Mouse (Mus musculus): ENCODE measurements around the gene Zfp605. TPM values are rescaled to one million over a fixed set of nuclear protein-coding genes. Genes with fewer than 3 reads are reported as not detected.

Zfp605 gene
- polyA plus RNA-seq, 1 experiment from 2014 or later, result 4.8 TPM

DNA sequence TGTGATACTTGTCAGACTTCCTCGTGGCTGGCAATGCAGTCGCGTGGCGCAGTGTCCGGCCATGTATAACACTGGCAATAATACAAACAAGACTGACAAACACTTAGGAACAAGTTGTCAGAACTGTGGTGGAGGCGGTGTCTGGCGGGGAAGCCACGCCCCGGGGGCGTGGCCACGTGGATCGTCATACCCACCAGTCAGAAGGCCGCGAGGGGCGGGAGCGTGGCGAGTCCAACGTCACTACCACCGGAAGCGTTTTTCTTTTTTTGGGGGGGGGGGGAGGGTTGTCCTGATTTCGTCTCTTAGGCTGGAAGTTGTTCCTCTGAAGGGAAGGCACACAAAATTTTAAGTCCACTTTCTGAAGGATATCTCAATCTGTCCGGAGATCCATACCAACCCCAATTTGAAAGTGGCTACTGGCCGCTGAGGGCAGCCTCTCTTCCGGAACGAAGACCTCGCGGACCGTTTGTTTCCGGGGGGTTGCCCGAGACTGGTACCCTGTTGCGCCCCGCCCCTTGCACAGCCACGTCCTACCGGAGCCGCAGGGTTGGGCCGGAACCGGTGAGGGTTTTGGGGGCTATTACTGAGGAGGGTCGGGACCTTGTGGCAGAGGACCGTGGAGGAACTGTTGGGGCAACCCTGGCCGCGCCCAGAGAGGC lies 66.6 kb downstream of the Zfp605 start, which contains the start of gene Golga3:
Gene Golga3, plus strand, starts transcription at position 340 of the 659 bp plus-strand sequence.
- DNase-seq (ENCODE audit: low spot score) (peak; percentile 95), ATAC-seq (replicated peaks; ENCODE audit: insufficient number of reproducible peaks, low FRiP score, low TSS enrichment, low read depth) (peak; percentile 96)
- Histone ChIP-seq H3K4me1 (ENCODE audit: control insufficient read depth, insufficient read depth, low read length) (no peaks in the 10 kb centered on the region), H3K36me3 (replicated peaks; ENCODE audit: control insufficient read depth, insufficient read depth, low read depth, low read length) (no peaks in the 10 kb centered on the region; the same call in 1 of the 2 replicates), H3K4me2 (ENCODE audit: low read depth, low read length) (peak within 1 kb of the TSS; percentile 67), H3K27me3 (ENCODE audit: control insufficient read depth, insufficient read depth, low read length) (no peaks in the 10 kb centered on the region), H3K9me3 (replicated peaks; ENCODE audit: control insufficient read depth, low read length) (no peaks in the 10 kb centered on the region), H3K27ac (replicated peaks; ENCODE audit: low read depth, low read length) (no peak within 1 kb of the TSS), H3K4me3 (ENCODE audit: low read depth, low read length) (peak within 1 kb of the TSS; percentile 76), H3K9ac (replicated peaks; ENCODE audit: low read length) (peak within 1 kb of the TSS; percentile 78)
- WGBS, result under 1% methylated on average over 41 of the region's 41 CpGs

DNA sequence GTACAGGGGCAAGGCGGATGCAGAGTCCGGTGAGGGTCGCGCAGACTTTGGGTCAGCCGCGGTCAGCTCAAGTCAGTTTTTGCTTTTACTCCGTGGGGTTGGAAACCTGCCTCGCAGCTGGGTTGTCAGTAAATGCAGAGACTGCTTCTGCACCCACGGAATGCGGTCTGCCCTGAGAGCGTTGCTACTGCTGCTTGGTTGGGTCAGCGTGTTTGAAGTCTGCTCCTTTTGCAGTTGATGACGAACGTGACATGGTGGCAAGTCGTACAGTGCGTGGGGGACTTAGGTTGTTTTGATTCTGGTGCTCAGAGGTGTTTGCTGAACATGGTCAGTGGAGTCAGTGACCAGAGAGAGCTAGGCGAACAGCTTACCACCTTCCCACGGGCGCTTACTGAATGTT lies 67.1 kb downstream of the Zfp605 start:
- peak; percentile 1 for DNase-seq (ENCODE audit: low spot score)
- H3K27ac ChIP-seq (replicated peaks; ENCODE audit: low read depth, low read length), result no peak overlapping the region
- ATAC-seq (replicated peaks; ENCODE audit: insufficient number of reproducible peaks, low FRiP score, low TSS enrichment, low read depth), result peak; percentile 6; the same call in 1 of the 2 replicates

DNA sequence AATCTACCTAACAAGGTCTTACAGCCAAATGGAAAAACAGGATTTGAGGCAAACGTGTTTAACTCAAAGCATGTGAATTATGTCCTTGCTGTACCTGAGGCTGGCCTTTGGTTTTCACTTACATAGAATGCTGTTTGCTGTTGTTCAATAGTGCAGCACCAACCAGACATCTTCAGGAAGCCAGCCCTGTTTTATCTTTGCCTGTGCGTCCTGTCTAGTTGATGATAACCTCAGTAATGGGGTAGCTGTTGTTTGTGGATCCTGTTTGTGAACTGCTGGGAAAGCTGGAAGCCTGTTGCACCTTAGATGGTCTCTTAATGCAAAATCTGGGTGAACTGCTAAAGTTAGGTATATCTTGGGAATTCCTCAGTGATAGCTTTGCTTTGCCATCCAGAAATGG lies 68.7 kb downstream of the Zfp605 start:
- Histone ChIP-seq H3K9ac (replicated peaks; ENCODE audit: low read length) (no peak overlapping the region), H3K27ac (replicated peaks; ENCODE audit: low read depth, low read length) (no peak overlapping the region), H3K4me2 (ENCODE audit: low read depth, low read length) (no peak overlapping the region), H3K36me3 (replicated peaks; ENCODE audit: control insufficient read depth, insufficient read depth, low read depth, low read length) (no peaks in the 10 kb centered on the region; the same call in 1 of the 2 replicates), H3K27me3 (ENCODE audit: control insufficient read depth, insufficient read depth, low read length) (no peaks in the 10 kb centered on the region), H3K4me3 (ENCODE audit: low read depth, low read length) (no peak overlapping the region), H3K4me1 (ENCODE audit: control insufficient read depth, insufficient read depth, low read length) (no peaks in the 10 kb centered on the region), H3K9me3 (replicated peaks; ENCODE audit: control insufficient read depth, low read length) (no peaks in the 10 kb centered on the region)
- DNase-seq (ENCODE audit: low spot score), result no peak
- ATAC-seq (replicated peaks; ENCODE audit: insufficient number of reproducible peaks, low FRiP score, low TSS enrichment, low read depth), result no peak
- WGBS, result 89% methylated on average over 2 of the region's 2 CpGs

More for the DNA sequence above, 67.1 kb downstream of the Zfp605 start:
- no peaks in the 10 kb centered on the region for H3K9me3 ChIP-seq (replicated peaks; ENCODE audit: control insufficient read depth, low read length)
- H3K4me1 ChIP-seq (ENCODE audit: control insufficient read depth, insufficient read depth, low read length), result no peaks in the 10 kb centered on the region
- no peaks in the 10 kb centered on the region; the same call in 1 of the 2 replicates for H3K36me3 ChIP-seq (replicated peaks; ENCODE audit: control insufficient read depth, insufficient read depth, low read depth, low read length)
- no peaks in the 10 kb centered on the region for H3K27me3 ChIP-seq (ENCODE audit: control insufficient read depth, insufficient read depth, low read length)
- 4% methylated on average over 19 of the region's 19 CpGs for WGBS
- peak overlapping the region; percentile 67 for H3K4me2 ChIP-seq (ENCODE audit: low read depth, low read length)
- peak overlapping the region; percentile 76 for H3K4me3 ChIP-seq (ENCODE audit: low read depth, low read length)
- peak overlapping the region; percentile 78 for H3K9ac ChIP-seq (replicated peaks; ENCODE audit: low read length)

Other genes with a start within 250 kb of the Zfp605 start
- 0.35 and 0.98 TPM in 2 replicates for gene Gm15446, start 186.7 kb upstream of the Zfp605 start, polyA plus RNA-seq (2014; fragmentation: Nextera tagmentation; extraction: Ambion mirVana)
- 22.3 and 26.7 TPM in 2 replicates for gene Zfp932, start 113.6 kb upstream of the Zfp605 start, polyA plus RNA-seq (2014; fragmentation: Nextera tagmentation; extraction: Ambion mirVana)
- gene Gm17655, start 37.6 kb upstream of the Zfp605 start, polyA plus RNA-seq (2014; fragmentation: Nextera tagmentation; extraction: Ambion mirVana), result 4.5 and 7.1 TPM in 2 replicates
- 1.3 and 1.5 TPM in 2 replicates for gene Gm35315, start 15.7 kb upstream of the Zfp605 start, polyA plus RNA-seq (2014; fragmentation: Nextera tagmentation; extraction: Ambion mirVana)
- gene Plcxd1, start 10.1 kb upstream of the Zfp605 start, polyA plus RNA-seq (2014; fragmentation: Nextera tagmentation; extraction: Ambion mirVana), result 0.27 and 0.39 TPM in 2 replicates
- gene Gtpbp6, start 1.9 kb upstream of the Zfp605 start, polyA plus RNA-seq (2014; fragmentation: Nextera tagmentation; extraction: Ambion mirVana), result 20.9 and 24.8 TPM in 2 replicates
- 46.2 and 47.7 TPM in 2 replicates for gene Chfr, start 25.8 kb downstream of the Zfp605 start, polyA plus RNA-seq (2014; fragmentation: Nextera tagmentation; extraction: Ambion mirVana)
- 21.1 and 21.9 TPM in 2 replicates for gene Golga3, start 66.6 kb downstream of the Zfp605 start, polyA plus RNA-seq (2014; fragmentation: Nextera tagmentation; extraction: Ambion mirVana)
- 44.8 and 46.1 TPM in 2 replicates for gene Ankle2, start 120.9 kb downstream of the Zfp605 start, polyA plus RNA-seq (2014; fragmentation: Nextera tagmentation; extraction: Ambion mirVana)
- gene Pgam5, start 159.8 kb downstream of the Zfp605 start, polyA plus RNA-seq (2014; fragmentation: Nextera tagmentation; extraction: Ambion mirVana), result 83.6 and 86.2 TPM in 2 replicates
- 7.8 and 9.7 TPM in 2 replicates for gene Pxmp2, start 176.1 kb downstream of the Zfp605 start, polyA plus RNA-seq (2014; fragmentation: Nextera tagmentation; extraction: Ambion mirVana)
- gene Pole, start 176.2 kb downstream of the Zfp605 start, polyA plus RNA-seq (2014; fragmentation: Nextera tagmentation; extraction: Ambion mirVana), result 41.0 and 46.1 TPM in 2 replicates
- 1.00 and 2.0 TPM in 2 replicates for gene P2rx2, start 233.1 kb downstream of the Zfp605 start, polyA plus RNA-seq (2014; fragmentation: Nextera tagmentation; extraction: Ambion mirVana)
- not detected in 2 replicates for gene Lrcol1, start 234.6 kb downstream of the Zfp605 start, polyA plus RNA-seq (2014; fragmentation: Nextera tagmentation; extraction: Ambion mirVana)

Data from embryonic facial prominence, embryonic 11.5 days (tissue).